Mouse (Mus musculus) bone marrow, adult 2 months (tissue): Measurements from ENCODE around the gene Tbl1xr1.

Experiments
- CTCF ChIP-seq: fragments of 200-500 bp; IDR thresholded peaks from 2 replicates; pipeline ENCODE4 v1.5.1; 2011; ENCODE audit warnings: low read length, control low read depth; ENCODE audit not compliant: control insufficient read depth, insufficient read depth
- POLR2A ChIP-seq: fragments of 200-500 bp; IDR thresholded peaks from 2 replicates; pipeline ENCODE4 v1.6.1; 2011; ENCODE audit warnings: low read depth, mild to moderate bottlenecking, control low read depth, low read length, borderline replicate concordance; ENCODE audit not compliant: control insufficient read depth

GRCm38 (mm10) chr3:22090431-22091265, 14.2 kb downstream of the Tbl1xr1 start:
- TF ChIP-seq CTCF = no peak
- no peak for TF ChIP-seq POLR2A
